Mouse (Mus musculus) embryonic facial prominence, embryonic 10.5 days (tissue): ENCODE measurements at regions not wholly inside any gene's neighbourhood (a gene's known extent, or its start where the extent isn't known, plus 50 kb on each side); places are given as distances from the start of the nearest gene placed in this dataset.

ENCODE experiments used
- DNase-seq: peaks from one replicate; pipeline ENCODE4 v3.0.0-alpha.2; 2017; ENCODE audit warnings: low spot score
- H3K27ac ChIP-seq: fragments of 300-500 bp; sonication (generic); replicated peaks from 2 replicates; pipeline ENCODE4 v1.5.1; 2016; ENCODE audit warnings: mild to moderate bottlenecking
- H3K27me3 ChIP-seq: fragments of 300-500 bp; sonication (generic); replicated peaks from 2 replicates; pipeline ENCODE4 v1.6.1; 2016; ENCODE audit warnings: low read depth, mild to moderate bottlenecking; ENCODE audit not compliant: poor library complexity, severe bottlenecking
- H3K36me3 ChIP-seq: fragments of 300-500 bp; sonication (generic); replicated peaks from 2 replicates; pipeline ENCODE4 v1.6.1; 2016; ENCODE audit warnings: mild to moderate bottlenecking, moderate library complexity
- H3K4me1 ChIP-seq: fragments of 300-500 bp; sonication (generic); 2 replicates; pipeline ENCODE4 v1.6.1; 2016
- H3K4me3 ChIP-seq: fragments of 300-500 bp; sonication (generic); 2 replicates; pipeline ENCODE4 v1.5.1; 2016; ENCODE audit warnings: mild to moderate bottlenecking, moderate library complexity
- H3K9me3 ChIP-seq: fragments of 300-500 bp; sonication (generic); 2 replicates; pipeline ENCODE4 v1.6.1; 2016; ENCODE audit warnings: mild to moderate bottlenecking
- WGBS: fragments of 180-500 bp; shearing (Covaris S2); methylation state at CpG from one replicate; pipeline ENCODE4 v1.1.7; 2016; 5-methylcytosine and 5-hydroxymethylcytosine counted together

DNA sequence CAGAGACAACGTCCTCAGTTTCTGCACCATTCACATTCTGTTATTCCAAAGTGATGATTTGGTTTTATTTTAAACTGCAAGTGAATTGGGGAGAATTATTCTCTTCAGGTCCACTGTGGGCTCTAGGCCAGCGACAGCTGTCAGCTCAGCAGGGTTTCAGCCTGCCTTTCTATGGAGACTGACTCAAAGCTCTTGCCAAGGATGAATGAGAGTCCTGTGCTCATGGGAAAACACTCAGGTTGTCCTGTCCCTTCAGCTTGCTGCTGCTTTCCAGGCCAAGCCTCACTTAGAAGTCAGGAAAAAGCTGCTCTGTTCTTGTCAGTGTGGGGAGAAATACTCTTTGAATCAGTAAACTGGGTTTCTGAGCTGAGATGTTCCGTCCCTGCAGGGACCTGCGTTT, 2191.1 kb downstream of the 9330182O14Rik start:
- no peak overlapping the region for H3K4me3 ChIP-seq
- no peak for DNase-seq
- H3K27ac ChIP-seq: no peak overlapping the region
- 69% methylated on average over 4 of the region's 4 CpGs for WGBS
- no peaks in the 10 kb centered on the region for H3K9me3 ChIP-seq
- H3K27me3 ChIP-seq: no peaks in the 10 kb centered on the region
- H3K4me1 ChIP-seq: no peaks in the 10 kb centered on the region
- no peaks in the 10 kb centered on the region for H3K36me3 ChIP-seq

DNA sequence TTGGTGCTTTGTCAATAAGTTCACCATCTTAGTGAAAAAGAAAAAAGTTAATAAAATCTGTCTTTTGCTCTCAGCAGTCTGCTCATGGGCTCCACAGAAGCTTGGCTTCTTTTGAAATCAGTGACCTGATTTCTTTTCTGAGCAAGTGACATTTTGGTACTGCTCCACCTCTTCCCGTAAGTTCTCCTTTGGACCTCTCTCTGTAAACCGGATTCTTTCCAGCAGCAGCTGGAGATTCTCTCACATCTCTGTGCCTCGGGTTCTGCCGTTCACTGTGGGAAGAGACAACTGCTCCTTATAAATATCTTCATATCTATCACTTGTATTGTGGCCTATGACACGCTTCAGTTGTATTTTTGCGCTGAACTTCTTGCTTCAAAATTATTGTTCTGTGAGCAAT, 2194.4 kb downstream of the 9330182O14Rik start:
- Histone ChIP-seq H3K4me1 (no peaks in the 10 kb centered on the region), H3K27me3 (no peaks in the 10 kb centered on the region), H3K4me3 (no peak overlapping the region), H3K36me3 (no peaks in the 10 kb centered on the region), H3K9me3 (no peaks in the 10 kb centered on the region), H3K27ac (no peak overlapping the region)
- no peak for DNase-seq
- WGBS: 90% methylated on average over 6 of the region's 6 CpGs

DNA sequence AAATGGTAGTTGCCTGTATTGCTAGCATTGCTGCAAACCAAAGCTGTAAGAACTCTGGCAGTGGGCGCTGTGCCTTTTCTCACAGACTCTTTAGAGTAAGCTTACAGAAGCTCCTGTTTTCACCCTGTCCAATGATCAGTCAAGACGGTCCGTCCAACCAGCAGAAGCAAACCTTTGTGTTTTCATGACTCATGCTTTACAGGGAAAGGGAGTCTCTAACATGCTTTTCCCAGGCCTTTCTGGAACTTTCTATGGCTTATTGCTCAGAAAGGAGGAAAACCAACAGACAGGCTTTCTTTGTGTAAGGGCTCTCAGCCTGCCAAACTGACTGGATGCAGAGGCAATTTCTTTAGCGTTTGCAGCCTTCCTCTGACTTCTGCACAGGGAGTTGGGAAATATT, 2195.6 kb downstream of the 9330182O14Rik start:
- WGBS: 75% methylated on average over 4 of the region's 4 CpGs
- Histone ChIP-seq H3K4me1 (no peaks in the 10 kb centered on the region), H3K27me3 (no peaks in the 10 kb centered on the region), H3K9me3 (no peaks in the 10 kb centered on the region), H3K4me3 (no peak overlapping the region), H3K36me3 (no peaks in the 10 kb centered on the region), H3K27ac (no peak overlapping the region)
- DNase-seq: no peak

DNA sequence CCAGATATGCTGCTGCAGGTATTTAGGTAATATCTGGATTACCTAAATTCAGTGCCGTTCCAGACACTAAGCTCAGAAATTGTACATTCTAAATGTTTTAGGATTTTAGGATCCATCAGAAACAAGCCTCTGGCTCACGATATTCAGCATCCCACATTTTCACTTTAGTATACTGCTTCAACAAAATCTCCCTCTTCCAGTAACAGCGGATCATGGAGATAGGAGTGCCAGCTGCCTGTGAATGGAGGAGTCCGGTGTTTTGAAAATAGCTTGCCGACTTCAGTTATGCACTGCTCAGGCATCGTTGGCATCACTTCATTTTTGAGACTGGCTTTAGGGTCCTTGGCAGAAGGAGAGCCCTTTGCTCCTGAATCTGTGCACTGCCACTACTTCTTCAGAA, 2199.5 kb downstream of the 9330182O14Rik start:
- no peak for DNase-seq
- Histone ChIP-seq H3K27ac (no peak overlapping the region), H3K36me3 (no peaks in the 10 kb centered on the region), H3K4me1 (no peaks in the 10 kb centered on the region), H3K27me3 (no peaks in the 10 kb centered on the region), H3K4me3 (no peak overlapping the region), H3K9me3 (no peaks in the 10 kb centered on the region)
- WGBS: 94% methylated on average over 6 of the region's 6 CpGs

DNA sequence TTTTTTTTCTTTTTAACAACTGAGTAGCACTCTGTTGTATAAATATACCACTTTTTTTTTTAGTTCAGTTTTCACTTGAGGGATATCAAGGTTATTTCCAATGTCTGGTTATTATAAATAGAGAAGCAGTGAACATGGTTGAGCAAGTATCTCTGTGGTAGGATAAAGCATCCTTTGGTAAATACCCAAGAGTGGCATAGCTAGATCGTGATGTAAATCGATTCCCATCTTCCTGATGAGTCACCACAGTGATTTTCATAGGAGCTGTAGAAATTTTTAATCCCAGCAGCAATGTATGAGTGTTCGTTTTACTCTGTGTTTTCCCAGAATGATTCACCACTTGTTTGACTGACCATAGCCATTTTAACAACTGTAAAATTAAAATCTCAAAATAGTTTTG, 2212.0 kb downstream of the 9330182O14Rik start:
- H3K9me3 ChIP-seq: peaks cover 1% of the 10 kb centered on the region; the same call in 1 of the 2 replicates
- no peak overlapping the region for H3K4me3 ChIP-seq
- H3K36me3 ChIP-seq: no peaks in the 10 kb centered on the region
- H3K27ac ChIP-seq: no peak overlapping the region
- DNase-seq: no peak
- no peaks in the 10 kb centered on the region for H3K27me3 ChIP-seq
- WGBS: 87% methylated on average over 3 of the region's 3 CpGs
- H3K4me1 ChIP-seq: no peaks in the 10 kb centered on the region

DNA sequence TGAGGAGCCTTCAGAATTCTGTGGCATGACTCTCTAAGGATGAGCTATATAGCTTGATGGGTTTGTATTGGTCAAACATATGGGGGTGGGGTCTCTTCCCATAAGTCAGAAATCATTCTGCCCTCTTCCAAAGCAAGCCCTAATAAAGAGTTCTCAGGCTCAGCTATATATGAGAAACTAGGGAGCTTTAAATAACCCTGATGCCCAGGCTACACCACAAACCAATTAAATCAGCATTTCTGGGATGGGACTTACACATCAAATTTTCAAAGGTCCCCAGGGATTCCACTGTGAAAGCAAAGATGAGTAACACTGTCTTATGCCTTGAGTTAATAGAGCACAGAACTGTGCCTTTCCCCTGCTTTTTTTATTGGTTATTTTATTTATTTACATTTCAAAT, 2227.7 kb downstream of the 9330182O14Rik start:
- no peak for DNase-seq
- peaks cover 4% of the 10 kb centered on the region; the same call in 1 of the 2 replicates for H3K4me1 ChIP-seq
- H3K9me3 ChIP-seq: no peaks in the 10 kb centered on the region
- no peak overlapping the region for H3K27ac ChIP-seq
- H3K27me3 ChIP-seq: no peaks in the 10 kb centered on the region
- no peaks in the 10 kb centered on the region for H3K36me3 ChIP-seq
- no peak overlapping the region for H3K4me3 ChIP-seq

DNA sequence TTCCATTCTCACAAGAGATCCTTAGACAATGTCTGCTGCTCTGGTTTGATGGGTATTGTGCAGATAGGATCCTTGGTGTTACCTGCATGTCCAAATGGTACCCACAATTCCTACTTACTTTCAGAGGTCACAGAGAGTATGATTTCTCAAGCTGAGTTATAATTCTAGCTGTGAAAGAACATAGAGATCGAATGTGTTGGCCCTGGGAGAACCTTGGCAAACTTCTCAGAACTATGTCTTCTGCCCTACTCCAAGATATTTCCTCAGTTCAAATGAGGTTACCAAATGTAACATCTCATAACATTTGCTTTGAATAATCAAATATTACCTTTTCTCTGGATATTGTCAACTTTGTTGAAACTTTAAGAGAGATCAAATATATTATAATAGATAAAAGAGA, 2230.8 kb downstream of the 9330182O14Rik start:
- H3K36me3 ChIP-seq: no peaks in the 10 kb centered on the region
- WGBS: 87% methylated on average over 1 of the region's 1 CpGs
- H3K4me1 ChIP-seq: peaks cover 5% of the 10 kb centered on the region; the same call in 1 of the 2 replicates
- H3K27me3 ChIP-seq: no peaks in the 10 kb centered on the region
- no peak for DNase-seq
- H3K9me3 ChIP-seq: no peaks in the 10 kb centered on the region
- H3K27ac ChIP-seq: no peak overlapping the region
- no peak overlapping the region for H3K4me3 ChIP-seq

DNA sequence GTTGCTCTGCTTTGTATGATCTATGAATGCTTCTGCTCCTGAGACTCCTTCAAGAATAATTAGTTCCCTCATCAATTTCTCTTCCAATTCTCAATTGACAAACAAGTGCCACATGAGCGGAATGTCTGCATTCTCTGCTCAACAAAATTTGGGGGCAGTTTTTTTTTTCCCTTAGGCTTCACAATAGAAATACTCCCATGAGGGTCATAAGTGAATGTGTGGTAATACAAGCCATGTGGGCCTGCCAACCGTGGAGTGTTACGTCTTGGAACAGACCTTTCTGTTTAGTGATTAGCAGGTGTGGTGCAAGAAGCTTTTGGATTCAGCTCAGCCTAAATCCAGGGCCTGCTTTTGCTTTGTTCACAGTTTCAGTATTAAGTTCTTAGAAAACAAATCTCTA, 2232.6 kb downstream of the 9330182O14Rik start:
- Histone ChIP-seq H3K27me3 (no peaks in the 10 kb centered on the region; the same call in 1 of the 2 replicates), H3K36me3 (no peaks in the 10 kb centered on the region), H3K4me3 (no peak overlapping the region), H3K4me1 (peaks cover 5% of the 10 kb centered on the region; the same call in 1 of the 2 replicates), H3K27ac (no peak overlapping the region), H3K9me3 (no peaks in the 10 kb centered on the region)
- DNase-seq: peak; percentile 41
- 33% methylated on average over 3 of the region's 3 CpGs for WGBS

DNA sequence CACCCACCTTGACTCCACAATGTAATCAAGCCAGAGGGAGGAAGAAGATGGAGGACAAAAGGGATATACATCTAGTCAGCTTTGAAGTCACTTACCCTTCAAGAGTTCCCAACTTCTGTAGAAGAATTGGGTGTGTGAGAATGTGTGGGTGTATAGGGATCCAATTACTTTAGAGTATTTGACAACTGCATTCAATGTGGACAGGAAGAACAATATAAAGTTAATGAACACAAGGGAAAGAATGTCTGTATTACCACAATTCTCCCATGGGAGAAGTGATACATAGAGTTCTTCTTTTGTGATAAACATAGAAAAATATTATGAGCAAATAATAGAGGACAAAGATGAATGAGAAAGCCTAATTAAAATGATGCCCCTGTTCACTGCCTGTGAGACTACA, 2235.4 kb downstream of the 9330182O14Rik start:
- no peak overlapping the region for H3K4me3 ChIP-seq
- H3K27me3 ChIP-seq: no peaks in the 10 kb centered on the region; the same call in 1 of the 2 replicates
- no peaks in the 10 kb centered on the region for H3K9me3 ChIP-seq
- H3K36me3 ChIP-seq: no peaks in the 10 kb centered on the region
- H3K27ac ChIP-seq: no peak overlapping the region
- DNase-seq: no peak
- peaks cover 17% of the 10 kb centered on the region; the same call in 1 of the 2 replicates for H3K4me1 ChIP-seq

DNA sequence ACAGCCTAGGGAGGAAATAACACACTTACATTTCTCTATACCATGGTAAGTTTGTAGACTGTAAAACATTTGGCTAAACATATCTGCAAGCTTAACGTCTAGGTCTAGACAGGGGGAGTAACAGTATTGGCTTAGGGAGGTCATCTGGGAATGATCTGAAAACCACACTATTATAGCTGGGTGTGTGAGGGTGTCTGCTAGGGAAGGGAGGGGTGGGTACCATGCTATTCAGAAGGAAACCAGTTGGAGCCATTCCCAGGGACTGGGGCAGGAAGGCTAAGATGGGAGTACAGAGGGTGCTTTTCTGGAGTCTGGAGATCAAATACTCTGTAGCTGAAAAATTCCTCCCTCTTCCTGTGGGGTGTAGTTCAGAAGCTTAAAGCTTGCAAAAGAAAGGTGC, 2235.9 kb downstream of the 9330182O14Rik start:
- H3K4me3 ChIP-seq: no peak overlapping the region
- no peak for DNase-seq
- H3K36me3 ChIP-seq: no peaks in the 10 kb centered on the region
- no peaks in the 10 kb centered on the region for H3K9me3 ChIP-seq
- H3K4me1 ChIP-seq: peaks cover 17% of the 10 kb centered on the region; the same call in 1 of the 2 replicates
- 89% methylated on average over 1 of the region's 1 CpGs for WGBS
- H3K27me3 ChIP-seq: no peaks in the 10 kb centered on the region; the same call in 1 of the 2 replicates
- H3K27ac ChIP-seq: no peak overlapping the region

DNA sequence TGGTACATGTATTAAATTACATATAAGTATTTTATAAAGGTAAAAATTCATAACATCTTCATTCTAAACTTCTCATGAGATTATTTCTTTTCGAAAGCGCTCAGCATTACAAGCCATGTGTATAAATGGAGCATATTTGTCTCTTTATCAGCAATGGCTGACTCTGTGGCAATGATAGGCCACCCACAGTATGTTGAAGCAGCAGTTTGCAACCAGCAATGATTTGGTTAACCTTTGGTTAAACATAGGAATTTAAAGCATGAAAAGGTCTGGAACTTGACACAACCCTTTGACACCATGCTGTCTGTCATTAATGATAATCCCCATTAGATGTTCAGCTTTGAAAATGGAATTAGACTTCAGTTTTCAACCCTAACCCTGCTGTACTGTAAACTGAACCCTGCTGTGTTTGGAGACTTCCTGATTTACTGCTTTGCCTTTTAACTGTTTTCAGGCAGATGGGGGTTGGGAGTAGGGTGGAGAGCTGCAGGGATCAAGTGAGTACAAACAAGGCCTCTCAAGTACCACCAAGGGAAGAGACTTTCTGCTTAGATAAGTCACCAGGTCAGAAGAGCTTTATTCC, 2238.6 kb downstream of the 9330182O14Rik start:
- peak; percentile 43 for DNase-seq
- 77% methylated on average over 2 of the region's 2 CpGs for WGBS
- no peak overlapping the region for H3K4me3 ChIP-seq
- H3K36me3 ChIP-seq: no peaks in the 10 kb centered on the region
- H3K27ac ChIP-seq: no peak overlapping the region
- H3K4me1 ChIP-seq: peaks cover 12% of the 10 kb centered on the region; the same call in 1 of the 2 replicates
- no peaks in the 10 kb centered on the region for H3K9me3 ChIP-seq
- no peaks in the 10 kb centered on the region; the same call in 1 of the 2 replicates for H3K27me3 ChIP-seq
